9 mouse cellular contexts compared by ENCODE assay signal in genomic region chr16:37585129-37585563, GRCm38 (mm10). TPM values are rescaled to one million over a fixed set of nuclear protein-coding genes. Genes with fewer than 3 reads are reported as not detected.
A peak's percentile ranks its signal among the peaks of the same experiment; 100 is the strongest.
DNase-seq lines count a peak whose midpoint lies in the region; ATAC-seq lines count a peak whose summit lies in the region.
"Had no signal": no experiment of that assay in that cellular context is flagged by ENCODE, and none has a peak within 500 bp of the region (broad histone marks: within the 10 kb centered on the region; RNA-seq: fewer than 3 reads in every experiment).

No protein-coding gene starts in this region.

- no peak overlapping the region for H3K27ac ChIP-seq in heart, embryonic 12.5 days (ENCODE audit: poor library complexity, severe bottlenecking)
- no peak overlapping the region for H3K27ac ChIP-seq in lung, embryonic 15.5 days
- no peak overlapping the region for H3K27ac ChIP-seq in stomach, embryonic 16.5 days (ENCODE audit: low read length)

- H3K4me1 ChIP-seq in heart, embryonic 12.5 days (replicated peaks) = peaks cover 9% of the 10 kb centered on the region; the same call in 1 of the 2 replicates
- H3K4me1 ChIP-seq in lung, embryonic 15.5 days = peaks cover 8% of the 10 kb centered on the region
- H3K4me1 ChIP-seq in stomach, embryonic 16.5 days (ENCODE audit: control insufficient read depth, insufficient read depth, low read length) = no peaks in the 10 kb centered on the region

- no peaks in the 10 kb centered on the region for H3K9me3 ChIP-seq in heart, embryonic 12.5 days (replicated peaks)
- H3K9me3 ChIP-seq in lung, embryonic 15.5 days = no peaks in the 10 kb centered on the region
- no peaks in the 10 kb centered on the region for H3K9me3 ChIP-seq in stomach, embryonic 16.5 days (replicated peaks; ENCODE audit: control insufficient read depth, low read length)
- H3K9me3 ChIP-seq: liver, embryonic 13.5 days had no signal

- no peak for DNase-seq in heart, postnatal 14 days
- no peak for DNase-seq in lung, postnatal 14 days
- DNase-seq in kidney, postnatal 10 days = peak; percentile 16
- no peak for DNase-seq in layer of hippocampus, adult 11-12 months (ENCODE audit: low spot score)
- DNase-seq in yolk sac, embryonic 10.5 days (ENCODE audit: low spot score) = no peak
- DNase-seq: liver, embryonic 13.5 days had no signal

- no peak for ATAC-seq in heart, embryonic 12.5 days (ENCODE audit: insufficient number of reproducible peaks, low FRiP score)
- ATAC-seq in lung, embryonic 15.5 days (ENCODE audit: borderline replicate concordance, extremely low read depth, low FRiP score, low TSS enrichment) = no peak
- ATAC-seq in stomach, embryonic 16.5 days (ENCODE audit: insufficient read depth, low FRiP score) = no peak

- no peak overlapping the region for H3K9ac ChIP-seq in heart, embryonic 12.5 days
- H3K9ac ChIP-seq in lung, embryonic 15.5 days = no peak overlapping the region
- H3K9ac ChIP-seq in stomach, embryonic 16.5 days (ENCODE audit: low read length) = no peak overlapping the region

- H3K27me3 ChIP-seq in heart, embryonic 12.5 days (replicated peaks) = no peaks in the 10 kb centered on the region
- 0 out of 2 replicates have a peak, but pooled peaks cover 5% of the 10 kb centered on the region for H3K27me3 ChIP-seq in lung, embryonic 15.5 days
- no peaks in the 10 kb centered on the region for H3K27me3 ChIP-seq in stomach, embryonic 16.5 days (ENCODE audit: control insufficient read depth, insufficient read depth, low read length)

- intact Hi-C loops in heart, postnatal 14 days (cut with DNase I) = no loop called here

- H3K36me3 ChIP-seq in heart, embryonic 12.5 days = no peaks in the 10 kb centered on the region
- no peaks in the 10 kb centered on the region for H3K36me3 ChIP-seq in lung, embryonic 15.5 days
- no peaks in the 10 kb centered on the region for H3K36me3 ChIP-seq in stomach, embryonic 16.5 days (ENCODE audit: control insufficient read depth, insufficient read depth, low read length)
- H3K36me3 ChIP-seq: liver, embryonic 13.5 days had no signal

- peak overlapping the region; percentile 76; the same call in 1 of the 2 replicates for H3K4me2 ChIP-seq in heart, embryonic 12.5 days
- peak overlapping the region; percentile 57; the same call in 1 of the 2 replicates for H3K4me2 ChIP-seq in lung, embryonic 15.5 days
- H3K4me2 ChIP-seq in stomach, embryonic 16.5 days (ENCODE audit: low read depth, low read length) = peak overlapping the region; percentile 58

- no peak overlapping the region for H3K4me3 ChIP-seq in heart, embryonic 12.5 days
- H3K4me3 ChIP-seq in lung, embryonic 15.5 days = no peak overlapping the region
- no peak overlapping the region for H3K4me3 ChIP-seq in stomach, embryonic 16.5 days (replicated peaks; ENCODE audit: low read length)

- 65% methylated on average over 8 of the region's 8 CpGs for WGBS in heart, embryonic 12.5 days
- WGBS in lung, embryonic 15.5 days = 51% methylated on average over 8 of the region's 8 CpGs
- WGBS in stomach, embryonic 16.5 days = 56% methylated on average over 8 of the region's 8 CpGs

RNA-seq across cellular contexts. Expression of gene Hgd, which starts 5.2 kb away (rescaled TPM):
- polyA plus RNA-seq in heart, embryonic 12.5 days (2016; fragmentation: Nextera tagmentation; extraction: Ambion mirVana) = 0.43 and 0.49 TPM in 2 replicates
- total RNA-seq in heart, postnatal 14 days (2021) = under 1 TPM in 1 of 2 experiments, not detected in 1; 0.12 TPM
- 0.47 and 0.52 TPM in 2 replicates for polyA plus RNA-seq in lung, embryonic 15.5 days (2015; fragmentation: Nextera tagmentation; extraction: Ambion mirVana)
- polyA plus RNA-seq in stomach, embryonic 16.5 days (2015; fragmentation: Nextera tagmentation; extraction: Ambion mirVana) = 2.1 TPM in 2 replicates

RNA-seq across cellular contexts. Expression of gene Rabl3, which starts 45.5 kb away (rescaled TPM):
- polyA plus RNA-seq in heart, embryonic 12.5 days (2016; fragmentation: Nextera tagmentation; extraction: Ambion mirVana) = 33.8 and 34.5 TPM in 2 replicates
- 1 to 10 TPM; 7.6 to 8.6 TPM for total RNA-seq in heart, postnatal 14 days (2021)
- 25.0 and 25.1 TPM in 2 replicates for polyA plus RNA-seq in lung, embryonic 15.5 days (2015; fragmentation: Nextera tagmentation; extraction: Ambion mirVana)
- polyA plus RNA-seq in stomach, embryonic 16.5 days (2015; fragmentation: Nextera tagmentation; extraction: Ambion mirVana) = 21.8 and 22.4 TPM in 2 replicates

RNA-seq across cellular contexts. Expression of gene Gtf2e1, which starts 45.6 kb away (rescaled TPM):
- polyA plus RNA-seq in heart, embryonic 12.5 days (2016; fragmentation: Nextera tagmentation; extraction: Ambion mirVana) = 25.9 and 28.5 TPM in 2 replicates
- total RNA-seq in heart, postnatal 14 days (2021) = 1 to 10 TPM; 6.8 to 7.5 TPM
- polyA plus RNA-seq in lung, embryonic 15.5 days (2015; fragmentation: Nextera tagmentation; extraction: Ambion mirVana) = 24.1 and 24.5 TPM in 2 replicates
- 20.1 and 21.3 TPM in 2 replicates for polyA plus RNA-seq in stomach, embryonic 16.5 days (2015; fragmentation: Nextera tagmentation; extraction: Ambion mirVana)
